Mouse (Mus musculus) embryonic facial prominence, embryonic 14.5 days (tissue): Measurements from ENCODE around the gene Tada1. TPM values are rescaled to one million over a fixed set of nuclear protein-coding genes. Genes with fewer than 3 reads are reported as not detected.
A peak's percentile ranks its signal among the peaks of the same experiment; 100 is the strongest.

Experiments
- ATAC-seq: fragments of 200-750 bp; cut with Nextera tagmentation; 2 replicates; pipeline ENCODE4 v1.8.0; 2017; ENCODE audit warnings: low read depth, moderate number of reproducible peaks, moderate TSS enrichment
- DNase-seq: peaks from one replicate; pipeline ENCODE4 v3.0.0-alpha.2; 2015; ENCODE audit warnings: low spot score
- H3K27ac ChIP-seq: fragments of 300-500 bp; sonication (generic); replicated peaks from 2 replicates; pipeline ENCODE4 v1.5.1; 2014; ENCODE audit warnings: low read depth, mild to moderate bottlenecking, low read length, moderate library complexity
- H3K27me3 ChIP-seq: fragments of 300-500 bp; sonication (generic); replicated peaks from 2 replicates; pipeline ENCODE4 v1.6.1; 2014; ENCODE audit warnings: low read length; ENCODE audit not compliant: control insufficient read depth, insufficient read depth
- H3K36me3 ChIP-seq: fragments of 300-500 bp; sonication (generic); 2 replicates; pipeline ENCODE4 v1.6.1; 2014; ENCODE audit warnings: low read length, mixed read lengths; ENCODE audit not compliant: control insufficient read depth, insufficient read depth
- H3K4me1 ChIP-seq: fragments of 300-500 bp; sonication (generic); 2 replicates; pipeline ENCODE4 v1.6.1; 2014; ENCODE audit warnings: antibody characterized with exemption, low read length; ENCODE audit not compliant: control insufficient read depth, insufficient read depth
- H3K4me2 ChIP-seq: fragments of 300-500 bp; sonication (generic); 2 replicates; pipeline ENCODE4 v1.6.1; 2014; ENCODE audit warnings: low read depth, mild to moderate bottlenecking, low read length, moderate library complexity, mixed read lengths
- H3K4me3 ChIP-seq: fragments of 300-500 bp; sonication (generic); 2 replicates; pipeline ENCODE4 v1.5.1; 2014; ENCODE audit warnings: low read depth, mild to moderate bottlenecking, low read length
- H3K9ac ChIP-seq: fragments of 300-500 bp; sonication (generic); 2 replicates; pipeline ENCODE4 v1.6.1; 2014; ENCODE audit warnings: low read depth, mild to moderate bottlenecking, low read length, moderate library complexity, mixed read lengths
- H3K9me3 ChIP-seq: fragments of 300-500 bp; sonication (generic); 2 replicates; pipeline ENCODE4 v1.6.1; 2016; ENCODE audit warnings: low read length; ENCODE audit not compliant: control insufficient read depth
- WGBS: fragments of 180-500 bp; shearing (Covaris S2); extraction: QIAGEN DNeasy Blood & Tissue Kit; methylation state at CpG from one replicate; pipeline ENCODE4 v1.1.7; 2014; 5-methylcytosine and 5-hydroxymethylcytosine counted together
- polyA plus RNA-seq: library from polyadenylated mRNA; unstranded; fragments of >200 nt; fragmentation: Nextera tagmentation; extraction: Ambion mirVana; gene quantifications from 2 replicates; pipeline ENCODE4 v1.2.1, GENCODE M21; 2014

Tada1 gene
- polyA plus RNA-seq, 1 experiment from 2014 or later: 50.9 TPM

DNA sequence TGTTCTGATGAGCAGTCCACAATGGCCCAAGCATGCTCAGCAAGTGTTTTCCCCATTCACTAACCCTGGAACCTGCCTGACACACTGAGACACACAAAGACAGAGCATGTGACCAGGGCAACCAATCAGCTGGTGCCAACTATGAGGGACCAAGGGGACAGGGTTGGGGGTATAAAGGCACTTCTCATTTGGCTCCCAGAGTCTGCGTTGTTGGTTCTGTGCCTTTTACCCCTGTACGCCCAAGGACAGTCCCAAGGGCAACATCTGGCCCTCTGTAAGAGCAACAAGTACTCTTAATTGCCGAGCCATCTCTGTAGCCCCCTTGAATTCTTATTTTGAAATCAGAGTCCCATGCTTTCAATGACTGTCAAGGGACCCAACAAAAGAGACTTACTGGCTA lies 33.4 kb downstream of the Tada1 start:
- DNase-seq (no peak), ATAC-seq (no peak)
- peaks cover 6% of the 10 kb centered on the region; the same call in 1 of the 2 replicates for H3K9me3 ChIP-seq
- H3K4me2 ChIP-seq: no peak overlapping the region
- no peak overlapping the region for H3K9ac ChIP-seq
- H3K4me1 ChIP-seq: peaks cover 11% of the 10 kb centered on the region
- no peak overlapping the region for H3K27ac ChIP-seq
- H3K4me3 ChIP-seq: no peak overlapping the region
- no peaks in the 10 kb centered on the region for H3K27me3 ChIP-seq
- peaks cover 8% of the 10 kb centered on the region for H3K36me3 ChIP-seq
- WGBS: 92% methylated on average over 3 of the region's 3 CpGs

DNA sequence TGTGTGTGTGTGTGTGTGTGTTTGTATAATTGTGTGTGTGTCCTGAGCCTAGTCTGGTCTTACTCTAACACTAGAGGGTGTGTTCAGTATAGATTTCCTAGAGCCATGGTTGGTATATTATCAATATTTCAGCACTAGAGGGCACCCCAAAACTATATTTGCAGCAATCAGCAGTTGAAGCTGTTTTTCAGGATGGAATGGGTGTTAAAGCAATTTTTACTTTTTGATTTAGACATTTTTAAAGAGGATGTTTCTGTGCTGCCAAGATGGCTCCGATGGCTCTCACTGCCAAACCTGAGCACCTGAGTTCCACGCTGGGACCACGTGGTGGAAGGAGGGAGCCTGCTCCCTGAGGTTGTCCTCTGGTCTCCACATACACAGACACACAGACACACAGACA lies 50.2 kb downstream of the Tada1 start:
- no peak overlapping the region for H3K4me3 ChIP-seq

DNA sequence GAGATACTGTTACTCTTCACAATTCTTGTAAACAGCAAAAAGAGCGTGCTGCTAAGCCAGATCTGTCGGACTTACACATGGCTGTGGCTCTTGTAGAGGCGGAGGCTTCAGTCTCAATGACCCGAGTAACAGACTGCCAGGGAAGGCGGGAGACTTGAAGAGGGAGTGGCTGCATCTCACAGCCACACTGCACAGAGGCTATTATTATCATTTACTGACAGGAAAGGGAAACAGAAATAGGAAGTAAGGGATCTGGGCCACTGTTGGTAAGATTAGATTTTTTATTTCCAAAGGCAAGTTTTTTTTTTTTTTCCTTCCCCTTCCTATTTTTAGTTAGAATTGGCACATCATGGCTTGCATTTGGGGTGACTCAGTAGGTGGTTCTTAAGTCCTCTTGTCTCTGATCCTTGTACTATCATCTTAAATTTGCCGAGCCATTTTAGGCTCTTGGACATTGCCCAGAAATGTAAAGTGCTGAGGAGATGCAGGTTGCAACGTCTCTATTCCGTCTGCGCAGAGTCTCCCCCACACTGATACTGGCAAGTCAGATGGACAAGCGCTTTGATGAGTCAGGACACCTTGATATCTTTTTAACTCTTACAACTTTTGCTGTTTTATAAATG lies 51.0 kb downstream of the Tada1 start:
- no peak overlapping the region for H3K9ac ChIP-seq
- H3K27me3 ChIP-seq: no peaks in the 10 kb centered on the region
- H3K4me2 ChIP-seq: no peak overlapping the region
- no peaks in the 10 kb centered on the region for H3K4me1 ChIP-seq
- DNase-seq (peak; percentile 46), ATAC-seq (no peak)
- H3K36me3 ChIP-seq: no peaks in the 10 kb centered on the region
- WGBS: 55% methylated on average over 10 of the region's 10 CpGs
- no peaks in the 10 kb centered on the region for H3K9me3 ChIP-seq
- no peak overlapping the region for H3K27ac ChIP-seq
- H3K4me3 ChIP-seq: no peak overlapping the region

More for the DNA sequence above, 50.2 kb downstream of the Tada1 start:
- Histone ChIP-seq H3K9me3 (no peaks in the 10 kb centered on the region), H3K4me2 (no peak overlapping the region), H3K27me3 (no peaks in the 10 kb centered on the region), H3K27ac (no peak overlapping the region), H3K36me3 (no peaks in the 10 kb centered on the region), H3K9ac (no peak overlapping the region), H3K4me1 (no peaks in the 10 kb centered on the region)
- 60% methylated on average over 3 of the region's 3 CpGs for WGBS
- DNase-seq (peak; percentile 62), ATAC-seq (no peak; the same call in 1 of the 2 replicates)

DNA sequence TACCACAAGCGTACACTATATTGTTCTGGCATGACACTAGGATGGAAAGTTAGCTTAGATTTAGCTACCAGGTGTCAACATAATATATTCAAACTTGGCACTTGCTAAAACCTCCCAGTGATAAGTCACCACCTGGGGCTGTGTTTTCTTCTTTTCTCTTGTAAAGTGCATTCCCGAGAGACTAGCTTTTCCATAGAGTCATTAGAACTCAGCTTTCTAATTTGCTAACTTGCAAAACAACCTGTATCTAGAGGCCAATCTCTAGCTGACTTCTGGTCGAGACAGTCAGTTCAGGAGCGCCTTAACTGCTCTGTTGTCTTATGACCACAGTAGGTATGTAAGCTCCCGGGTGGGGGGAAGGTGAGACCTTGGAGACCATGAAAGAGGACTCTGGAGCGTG lies 60.5 kb downstream of the Tada1 start:
- H3K27me3 ChIP-seq: no peaks in the 10 kb centered on the region
- no peak overlapping the region for H3K4me3 ChIP-seq
- H3K9me3 ChIP-seq: no peaks in the 10 kb centered on the region
- no peaks in the 10 kb centered on the region for H3K36me3 ChIP-seq
- ATAC-seq (no peak), DNase-seq (peak; percentile 10)
- H3K4me2 ChIP-seq: no peak overlapping the region
- no peak overlapping the region for H3K9ac ChIP-seq
- H3K4me1 ChIP-seq: no peaks in the 10 kb centered on the region
- WGBS: 58% methylated on average over 6 of the region's 6 CpGs
- no peak overlapping the region for H3K27ac ChIP-seq

DNA sequence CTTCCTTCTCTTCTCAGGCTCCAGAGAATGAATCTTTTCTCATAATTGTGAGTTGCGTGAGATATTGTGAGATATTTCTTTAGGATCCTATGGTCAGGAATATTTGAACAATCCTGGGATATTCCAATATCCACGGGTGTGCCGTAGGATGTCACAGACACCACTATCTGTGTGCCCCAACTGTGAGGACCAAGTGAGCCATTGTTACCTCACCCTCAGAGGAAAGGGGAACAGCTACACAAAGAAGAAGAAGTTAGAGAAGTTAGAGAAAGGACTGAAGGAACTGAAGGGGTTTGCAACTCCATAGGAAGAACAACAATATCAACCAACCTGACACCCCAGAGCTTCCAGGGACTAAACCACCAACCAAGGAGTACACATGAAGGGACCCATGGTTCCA lies 63.1 kb downstream of the Tada1 start:
- no peak overlapping the region for H3K27ac ChIP-seq
- ATAC-seq: no peak
- H3K4me1 ChIP-seq: no peaks in the 10 kb centered on the region
- 93% methylated on average over 3 of the region's 3 CpGs for whole genome bisulfite sequencing
- no peaks in the 10 kb centered on the region for H3K27me3 ChIP-seq
- H3K4me2 ChIP-seq: no peak overlapping the region
- H3K9ac ChIP-seq: no peak overlapping the region
- H3K4me3 ChIP-seq: no peak overlapping the region
- DNase-seq: no peak
- H3K36me3 ChIP-seq: no peaks in the 10 kb centered on the region
- no peaks in the 10 kb centered on the region for H3K9me3 ChIP-seq

Other genes starting within 250 kb of the Tada1 start
- gene Gpa33, start 248.9 kb upstream of the Tada1 start, polyA plus RNA-seq: 0.26 TPM in 1 of 2 replicates, not detected in the other
- 0.11 and 0.26 TPM in 2 replicates for gene Mael, start 140.3 kb upstream of the Tada1 start, polyA plus RNA-seq
- gene Ildr2, start 125.0 kb upstream of the Tada1 start, polyA plus RNA-seq: 1.4 and 1.8 TPM in 2 replicates
- 17.3 and 19.0 TPM in 2 replicates for gene Pogk, start 30.8 kb downstream of the Tada1 start, polyA plus RNA-seq
- not detected in 2 replicates for gene Gm4846, start 118.5 kb downstream of the Tada1 start, polyA plus RNA-seq